Mouse (Mus musculus): Measurements from ENCODE around the gene Gas7. TPM values are rescaled to one million over a fixed set of nuclear protein-coding genes. Genes with fewer than 3 reads are reported as not detected.

The Gas7 gene
- polyA plus RNA-seq, 1 experiment from 2014 or later: 7.4 TPM

- no peak overlapping the region for H3K4me3 ChIP-seq
- peak overlapping the region; percentile 25; the same call in 1 of the 2 replicates for H3K4me2 ChIP-seq
- no peak overlapping the region for H3K9ac ChIP-seq
- ATAC-seq (ENCODE audit: insufficient number of reproducible peaks, low FRiP score): no peak; the same call in 1 of the 2 replicates
- H3K4me1 ChIP-seq (replicated peaks): peaks cover 26% of the 10 kb centered on the region
- H3K27ac ChIP-seq (ENCODE audit: poor library complexity, severe bottlenecking): peak overlapping the region; percentile 65
- H3K9me3 ChIP-seq (replicated peaks): no peaks in the 10 kb centered on the region
- 38% methylated on average over 5 of the region's 5 CpGs for WGBS
- no peaks in the 10 kb centered on the region for H3K36me3 ChIP-seq
- H3K27me3 ChIP-seq (replicated peaks): no peaks in the 10 kb centered on the region
Measured at GRCm38 (mm10) chr11:67672140-67672539, 216.9 kb downstream of the Gas7 start.

- Histone ChIP-seq H3K36me3 (no peaks in the 10 kb centered on the region), H3K27ac (ENCODE audit: poor library complexity, severe bottlenecking) (no peak overlapping the region), H3K27me3 (replicated peaks) (no peaks in the 10 kb centered on the region), H3K9me3 (replicated peaks) (no peaks in the 10 kb centered on the region), H3K4me2 (no peak overlapping the region), H3K4me3 (no peak overlapping the region), H3K9ac (no peak overlapping the region), H3K4me1 (replicated peaks) (peaks cover 16% of the 10 kb centered on the region)
- peak; percentile 48; the same call in 1 of the 2 replicates for ATAC-seq (ENCODE audit: insufficient number of reproducible peaks, low FRiP score)
- WGBS: 49% methylated on average over 12 of the region's 12 CpGs
Measured at GRCm38 (mm10) chr11:67675562-67676540, 220.6 kb downstream of the Gas7 start.

- WGBS: 62% methylated on average over 5 of the region's 5 CpGs
- no peak overlapping the region for H3K4me2 ChIP-seq
- no peaks in the 10 kb centered on the region for H3K9me3 ChIP-seq (replicated peaks)
- no peaks in the 10 kb centered on the region for H3K4me1 ChIP-seq (replicated peaks)
- no peak overlapping the region for H3K9ac ChIP-seq
- H3K27ac ChIP-seq (ENCODE audit: poor library complexity, severe bottlenecking): no peak overlapping the region
- no peaks in the 10 kb centered on the region for H3K36me3 ChIP-seq
- no peaks in the 10 kb centered on the region for H3K27me3 ChIP-seq (replicated peaks)
- H3K4me3 ChIP-seq: no peak overlapping the region
- ATAC-seq (ENCODE audit: insufficient number of reproducible peaks, low FRiP score): no peak
Measured at GRCm38 (mm10) chr11:67679300-67679699, 224.1 kb downstream of the Gas7 start.

- no peak overlapping the region for H3K9ac ChIP-seq
- no peaks in the 10 kb centered on the region for H3K9me3 ChIP-seq (replicated peaks)
- H3K36me3 ChIP-seq: no peaks in the 10 kb centered on the region
- 82% methylated on average over 2 of the region's 2 CpGs for WGBS
- H3K4me2 ChIP-seq: no peak overlapping the region
- H3K27me3 ChIP-seq (replicated peaks): no peaks in the 10 kb centered on the region
- no peak overlapping the region for H3K4me3 ChIP-seq
- no peak overlapping the region for H3K27ac ChIP-seq (ENCODE audit: poor library complexity, severe bottlenecking)
- no peaks in the 10 kb centered on the region for H3K4me1 ChIP-seq (replicated peaks)
- no peak for ATAC-seq (ENCODE audit: insufficient number of reproducible peaks, low FRiP score)
Measured at GRCm38 (mm10) chr11:67679930-67680329, 224.7 kb downstream of the Gas7 start.

GRCm38 (mm10) chr11:67681871-67682270 lies 226.6 kb downstream of the Gas7 start:
- no peak for ATAC-seq (ENCODE audit: insufficient number of reproducible peaks, low FRiP score)
- WGBS: 63% methylated on average over 3 of the region's 3 CpGs
- H3K4me2 ChIP-seq: no peak overlapping the region
- no peaks in the 10 kb centered on the region for H3K36me3 ChIP-seq
- no peaks in the 10 kb centered on the region for H3K9me3 ChIP-seq (replicated peaks)
- H3K27ac ChIP-seq (ENCODE audit: poor library complexity, severe bottlenecking): no peak overlapping the region
- H3K9ac ChIP-seq: no peak overlapping the region
- no peaks in the 10 kb centered on the region for H3K4me1 ChIP-seq (replicated peaks)
- H3K4me3 ChIP-seq: no peak overlapping the region
- H3K27me3 ChIP-seq (replicated peaks): no peaks in the 10 kb centered on the region

- no peak overlapping the region for H3K4me2 ChIP-seq
- ATAC-seq (ENCODE audit: insufficient number of reproducible peaks, low FRiP score): no peak
- WGBS: 85% methylated on average over 2 of the region's 2 CpGs
- H3K36me3 ChIP-seq: no peaks in the 10 kb centered on the region
- H3K27me3 ChIP-seq (replicated peaks): no peaks in the 10 kb centered on the region
- no peak overlapping the region for H3K27ac ChIP-seq (ENCODE audit: poor library complexity, severe bottlenecking)
- no peak overlapping the region for H3K9ac ChIP-seq
- H3K4me1 ChIP-seq (replicated peaks): no peaks in the 10 kb centered on the region
- H3K9me3 ChIP-seq (replicated peaks): no peaks in the 10 kb centered on the region
- H3K4me3 ChIP-seq: no peak overlapping the region
Measured at GRCm38 (mm10) chr11:67686109-67686508, 230.9 kb downstream of the Gas7 start.

GRCm38 (mm10) chr11:67694703-67695376 lies 239.6 kb downstream of the Gas7 start, which contains the start of gene Rcvrn:
TSS of gene Rcvrn (plus strand) at chr11:67695326.
- no peak within 1 kb of the TSS for H3K9ac ChIP-seq
- H3K27ac ChIP-seq (ENCODE audit: poor library complexity, severe bottlenecking): no peak within 1 kb of the TSS
- H3K4me3 ChIP-seq: no peak within 1 kb of the TSS
- no peak within 1 kb of the TSS for H3K4me2 ChIP-seq
- no peaks in the 10 kb centered on the region for H3K9me3 ChIP-seq (replicated peaks)
- no peaks in the 10 kb centered on the region for H3K4me1 ChIP-seq (replicated peaks)
- ATAC-seq (ENCODE audit: insufficient number of reproducible peaks, low FRiP score): no peak
- H3K36me3 ChIP-seq: no peaks in the 10 kb centered on the region
- WGBS: 60% methylated on average over 7 of the region's 7 CpGs
- 0 out of 2 replicates have a peak, but pooled peaks cover 7% of the 10 kb centered on the region for H3K27me3 ChIP-seq (replicated peaks)

GRCm38 (mm10) chr11:67712976-67713375 lies 257.7 kb downstream of the Gas7 start:
- Histone ChIP-seq H3K9me3 (replicated peaks) (no peaks in the 10 kb centered on the region), H3K4me3 (no peak overlapping the region), H3K9ac (no peak overlapping the region), H3K27ac (ENCODE audit: poor library complexity, severe bottlenecking) (no peak overlapping the region), H3K4me1 (replicated peaks) (no peaks in the 10 kb centered on the region), H3K36me3 (no peaks in the 10 kb centered on the region), H3K4me2 (no peak overlapping the region), H3K27me3 (replicated peaks) (no peaks in the 10 kb centered on the region)
- 84% methylated on average over 4 of the region's 4 CpGs for WGBS
- ATAC-seq (ENCODE audit: insufficient number of reproducible peaks, low FRiP score): no peak

GRCm38 (mm10) chr11:67715382-67715781 lies 260.1 kb downstream of the Gas7 start:
- H3K27ac ChIP-seq (ENCODE audit: poor library complexity, severe bottlenecking): no peak overlapping the region
- H3K4me2 ChIP-seq: no peak overlapping the region
- ATAC-seq (ENCODE audit: insufficient number of reproducible peaks, low FRiP score): no peak
- H3K9ac ChIP-seq: no peak overlapping the region
- H3K27me3 ChIP-seq (replicated peaks): no peaks in the 10 kb centered on the region
- H3K4me1 ChIP-seq (replicated peaks): no peaks in the 10 kb centered on the region
- WGBS: 81% methylated on average over 4 of the region's 4 CpGs
- H3K9me3 ChIP-seq (replicated peaks): no peaks in the 10 kb centered on the region
- H3K36me3 ChIP-seq: no peaks in the 10 kb centered on the region
- no peak overlapping the region for H3K4me3 ChIP-seq

- Histone ChIP-seq H3K9me3 (replicated peaks) (no peaks in the 10 kb centered on the region), H3K27me3 (replicated peaks) (no peaks in the 10 kb centered on the region), H3K4me2 (no peak overlapping the region), H3K4me1 (replicated peaks) (peaks cover 6% of the 10 kb centered on the region), H3K4me3 (no peak overlapping the region), H3K9ac (no peak overlapping the region), H3K27ac (ENCODE audit: poor library complexity, severe bottlenecking) (no peak overlapping the region), H3K36me3 (no peaks in the 10 kb centered on the region)
- ATAC-seq (ENCODE audit: insufficient number of reproducible peaks, low FRiP score): no peak
- WGBS: 57% methylated on average over 5 of the region's 5 CpGs
Measured at GRCm38 (mm10) chr11:67721485-67721884, 266.2 kb downstream of the Gas7 start.

GRCm38 (mm10) chr11:67722399-67723156 lies 267.3 kb downstream of the Gas7 start:
- Histone ChIP-seq H3K4me2 (no peak overlapping the region), H3K36me3 (no peaks in the 10 kb centered on the region), H3K27me3 (replicated peaks) (no peaks in the 10 kb centered on the region), H3K27ac (ENCODE audit: poor library complexity, severe bottlenecking) (no peak overlapping the region), H3K4me1 (replicated peaks) (peaks cover 10% of the 10 kb centered on the region), H3K4me3 (no peak overlapping the region), H3K9me3 (replicated peaks) (no peaks in the 10 kb centered on the region), H3K9ac (no peak overlapping the region)
- 72% methylated on average over 7 of the region's 7 CpGs for WGBS
- ATAC-seq (ENCODE audit: insufficient number of reproducible peaks, low FRiP score): no peak
